Mouse (Mus musculus) kidney, postnatal 14 days (tissue): ENCODE data around the gene Tmem220.
A peak's percentile ranks its signal among the peaks of the same experiment; 100 is the strongest.

Source experiments
- DNase-seq: peaks from one replicate; pipeline ENCODE4 v3.0.0; 2022; ENCODE audit warnings: mixed read lengths

Tmem220 gene

GRCm38 (mm10) chr11:67024867-67025477 is at the start of gene Tmem220:
TSS of gene Tmem220 (plus strand) at chr11:67025154.
- peak; percentile 96 for DNase-seq

DNA sequence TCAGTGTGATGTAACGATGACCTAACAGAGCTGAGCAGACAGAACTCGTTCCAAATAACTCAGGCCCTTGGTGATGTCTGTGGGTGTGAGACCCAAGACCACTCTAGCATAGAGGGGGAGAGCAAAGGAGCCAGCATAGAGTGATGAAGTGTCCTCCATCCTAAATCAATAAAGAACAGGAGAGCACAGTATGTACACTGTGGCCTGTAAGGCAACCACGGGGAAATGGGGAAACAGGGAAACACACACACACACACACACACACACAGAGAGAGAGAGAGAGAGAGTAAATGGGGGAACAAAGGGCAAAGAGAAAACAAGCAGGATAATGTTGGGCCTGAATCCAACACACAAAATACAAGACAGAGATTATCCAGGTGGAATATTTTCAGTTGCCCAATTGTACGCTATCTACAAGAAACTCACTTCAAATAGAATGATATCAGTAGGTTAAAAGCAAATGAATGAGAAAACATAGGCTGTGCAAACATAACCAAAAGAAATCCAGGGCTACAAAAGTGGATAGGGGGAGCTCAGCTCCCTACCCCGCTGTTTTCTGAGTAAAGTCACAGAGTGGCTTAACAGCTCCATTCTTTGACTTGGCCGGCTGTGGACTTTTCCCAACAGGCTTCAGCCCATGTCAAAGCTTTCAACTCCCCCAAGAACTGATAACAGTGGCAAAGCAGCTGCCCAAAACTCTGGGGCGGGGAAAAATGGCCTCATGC is 49.2 kb upstream of the Tmem220 start:
- DNase-seq, result no peak

DNA sequence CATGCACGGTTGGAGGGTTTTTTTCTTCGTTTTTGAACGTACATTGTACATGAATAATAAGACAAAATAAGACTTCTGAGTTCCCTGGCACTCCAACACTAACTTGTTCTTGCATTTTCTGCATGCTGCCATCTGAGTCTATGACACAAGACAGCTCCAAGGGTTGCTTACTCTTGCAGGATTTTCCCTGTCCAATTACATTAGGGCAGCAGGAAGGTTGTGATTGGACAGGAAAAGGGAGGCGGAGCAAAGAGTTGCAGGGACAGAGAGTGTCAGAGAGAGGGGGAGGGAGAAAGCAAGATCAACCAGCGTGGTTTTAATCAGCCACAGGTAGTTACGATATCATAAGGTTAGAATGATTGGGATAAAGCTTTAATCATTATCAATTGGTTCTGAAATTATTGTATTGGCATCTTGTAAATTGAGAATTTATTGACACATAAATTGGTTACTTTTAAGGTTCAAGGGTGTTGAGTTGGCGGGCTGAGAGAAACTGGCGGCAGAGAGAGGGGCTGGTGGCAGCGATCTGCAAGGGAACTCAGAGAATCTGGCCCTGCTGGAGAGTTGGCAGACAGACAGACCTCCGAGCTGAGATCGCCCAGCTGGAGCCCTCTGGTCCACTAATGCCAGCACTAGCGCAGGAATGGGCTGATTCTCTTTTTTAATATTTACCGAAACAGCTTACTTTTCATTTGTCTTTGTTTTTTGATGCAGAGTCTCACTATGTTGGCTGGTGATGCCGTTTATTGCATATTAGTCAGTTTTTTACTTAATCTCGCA is 43.4 kb upstream of the Tmem220 start:
- DNase-seq, result no peak

DNA sequence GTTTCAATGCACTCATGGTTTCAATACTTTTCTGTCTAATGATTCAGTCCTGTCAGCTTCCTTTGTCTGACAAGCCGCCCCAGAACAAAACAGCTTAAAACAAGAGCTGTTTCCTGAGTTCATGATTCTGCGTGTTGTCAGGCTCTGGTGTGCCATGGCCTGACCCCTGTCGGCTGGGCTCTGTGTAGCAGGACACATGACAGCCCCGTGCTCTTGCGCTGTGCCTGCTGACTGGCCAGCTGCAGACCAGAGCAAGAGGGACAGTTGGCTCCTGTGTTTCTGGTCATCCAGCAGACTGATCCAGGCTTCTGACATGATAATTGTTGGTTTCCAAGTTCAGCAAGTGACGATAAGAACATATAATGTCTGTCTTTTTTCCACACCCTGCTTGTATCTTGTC is 42.2 kb upstream of the Tmem220 start:
- DNase-seq, result peak; percentile 61

DNA sequence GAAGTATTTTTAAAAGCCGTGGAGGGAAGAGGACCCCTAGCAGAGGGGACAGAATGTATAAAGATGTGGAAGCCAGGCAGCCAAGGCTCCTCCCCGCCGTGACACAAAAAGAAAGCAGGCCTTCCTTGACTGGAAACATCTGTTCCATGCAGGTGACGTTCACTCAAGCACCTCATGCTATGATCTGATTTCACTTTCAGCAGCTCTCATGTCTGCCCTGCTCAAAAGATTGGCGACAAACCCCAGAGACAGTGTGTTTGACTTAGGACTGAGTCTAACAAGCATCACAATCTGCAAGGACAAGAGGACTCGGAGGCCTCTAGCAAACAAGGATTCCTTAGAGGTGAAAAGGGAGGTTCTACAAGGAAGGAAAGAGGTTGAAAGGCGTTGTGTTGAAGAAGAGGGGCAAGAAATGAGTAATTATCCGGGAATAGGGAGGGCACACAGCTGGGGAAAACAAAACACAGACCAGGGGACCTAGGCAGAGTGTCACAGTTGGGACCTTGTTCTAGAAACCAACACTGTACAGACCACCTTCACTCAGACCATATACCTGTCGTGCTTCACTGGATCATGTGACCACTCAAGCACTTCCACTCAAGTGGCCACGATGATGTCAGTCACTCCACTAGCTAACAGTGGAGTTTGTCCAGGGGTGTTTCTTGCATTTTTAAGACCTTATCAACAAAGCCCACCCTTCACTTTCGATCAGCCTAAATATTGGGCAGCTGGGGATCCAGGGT is 41.4 kb upstream of the Tmem220 start:
- no peak for DNase-seq

DNA sequence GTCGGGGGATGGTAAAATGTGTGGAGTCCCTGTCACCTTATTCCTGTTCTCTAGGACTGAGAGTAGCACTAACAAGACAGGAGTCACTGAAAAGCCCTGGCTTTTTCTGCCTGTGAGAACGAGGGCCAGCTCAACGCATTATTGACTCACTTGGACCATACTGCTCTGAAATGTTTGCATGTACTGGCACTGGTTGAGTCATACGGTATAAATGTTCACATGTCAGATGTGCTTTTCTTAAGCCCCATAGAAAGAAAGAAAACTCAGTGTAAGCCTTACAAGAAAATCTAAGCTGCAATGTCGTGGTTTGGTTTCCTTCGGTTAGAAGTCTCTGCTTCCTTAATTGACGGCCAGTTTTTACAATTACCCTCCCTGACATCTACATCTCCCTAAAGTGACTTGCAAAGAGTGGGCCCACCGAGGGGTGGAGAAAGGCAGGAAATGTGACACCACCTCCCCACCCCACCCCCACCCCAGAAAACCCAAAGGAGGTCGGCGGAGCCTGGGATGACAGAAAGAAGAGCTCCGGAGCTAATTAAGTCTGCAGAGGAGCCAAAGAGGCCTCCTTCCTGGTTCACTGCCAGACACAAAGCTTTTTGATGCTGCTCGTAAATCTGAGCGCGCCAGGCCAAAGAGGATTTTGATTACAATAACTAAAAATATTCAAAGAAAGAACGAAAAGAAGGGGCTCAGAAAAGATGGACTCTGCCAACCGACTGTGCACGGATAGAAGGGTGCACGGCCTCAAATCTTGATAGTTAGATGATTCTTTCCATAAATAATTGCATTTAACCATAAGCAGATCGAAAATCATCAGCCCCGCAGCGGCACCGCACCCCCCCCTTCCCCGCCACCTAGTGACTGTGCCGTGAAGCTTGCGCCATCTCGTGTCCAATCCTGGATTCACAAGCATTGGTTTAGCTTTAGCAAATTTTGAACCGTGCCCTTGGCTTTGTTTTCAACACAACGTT is 40.5 kb upstream of the Tmem220 start:
- peak; percentile 84 for DNase-seq

GRCm38 (mm10) chr11:66985136-66985702 is 39.7 kb upstream of the Tmem220 start:
- peak; percentile 42 for DNase-seq

GRCm38 (mm10) chr11:66992150-66992549 is 32.8 kb upstream of the Tmem220 start:
- no peak for DNase-seq

DNA sequence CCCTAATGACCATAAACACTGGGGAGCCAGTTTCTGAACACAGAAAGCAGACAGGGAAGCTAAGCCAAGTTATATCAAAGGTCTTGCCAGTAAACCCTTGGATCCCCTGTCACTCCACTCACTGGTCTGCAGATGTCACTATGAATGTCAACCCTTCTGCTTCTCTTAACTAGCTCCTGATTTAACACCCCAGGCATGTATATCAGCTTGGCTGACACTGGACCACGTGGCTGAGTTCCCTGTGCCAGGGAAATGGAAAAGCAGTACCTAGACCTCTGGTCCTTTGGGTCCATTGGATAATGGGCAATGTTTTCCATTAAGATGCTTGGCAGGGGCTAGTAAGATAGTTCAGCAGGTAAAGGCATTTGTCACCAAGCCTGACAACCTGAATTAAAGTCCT is 31.3 kb upstream of the Tmem220 start:
- no peak for DNase-seq

- DNase-seq, result no peak
Observed at GRCm38 (mm10) chr11:66996446-66996845, 28.5 kb upstream of the Tmem220 start.

DNA sequence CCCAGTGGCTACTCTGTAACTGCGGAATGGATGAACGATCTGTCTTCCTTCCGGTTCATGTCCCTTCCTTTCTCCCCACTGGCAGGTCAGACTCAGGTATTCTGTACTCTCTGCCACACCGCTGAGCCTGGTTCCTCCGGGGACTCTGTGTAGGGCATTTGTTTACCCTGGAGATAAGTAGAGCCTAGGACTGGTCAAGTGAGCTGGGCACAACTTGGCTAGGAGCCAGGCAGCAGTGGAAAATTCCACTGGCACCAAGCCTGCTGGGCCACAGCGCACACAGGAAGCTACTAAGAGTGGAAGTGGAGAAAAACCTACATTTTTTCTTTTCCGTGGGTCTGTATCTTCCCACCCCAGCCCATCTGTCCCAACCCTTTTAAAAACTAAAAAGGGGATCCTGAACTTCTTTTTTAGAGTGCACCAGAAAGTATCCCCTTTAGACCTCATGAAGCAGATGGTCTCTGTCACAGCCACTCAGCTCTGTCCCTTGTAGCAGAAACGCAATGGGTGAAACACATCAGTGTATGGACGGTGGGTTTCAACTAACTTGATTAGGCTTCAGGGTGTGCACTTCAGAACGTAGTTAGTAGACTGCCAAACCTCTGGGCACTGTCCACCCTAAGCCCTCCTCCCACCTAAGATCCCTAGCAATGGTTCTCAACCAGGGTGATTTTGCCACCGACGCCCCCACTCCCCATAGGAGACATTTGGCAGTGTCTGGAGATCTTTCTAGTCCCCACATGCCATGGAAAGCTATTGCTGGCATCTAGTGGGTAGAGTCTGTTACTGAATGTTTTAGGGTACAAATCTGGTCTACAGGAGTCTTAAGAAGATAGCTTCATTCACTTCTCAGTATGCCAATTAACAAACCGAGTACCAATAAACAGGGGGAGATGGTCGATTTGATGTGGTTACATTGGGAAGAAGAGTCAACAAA is 26.2 kb upstream of the Tmem220 start:
- DNase-seq, result peak; percentile 87

DNA sequence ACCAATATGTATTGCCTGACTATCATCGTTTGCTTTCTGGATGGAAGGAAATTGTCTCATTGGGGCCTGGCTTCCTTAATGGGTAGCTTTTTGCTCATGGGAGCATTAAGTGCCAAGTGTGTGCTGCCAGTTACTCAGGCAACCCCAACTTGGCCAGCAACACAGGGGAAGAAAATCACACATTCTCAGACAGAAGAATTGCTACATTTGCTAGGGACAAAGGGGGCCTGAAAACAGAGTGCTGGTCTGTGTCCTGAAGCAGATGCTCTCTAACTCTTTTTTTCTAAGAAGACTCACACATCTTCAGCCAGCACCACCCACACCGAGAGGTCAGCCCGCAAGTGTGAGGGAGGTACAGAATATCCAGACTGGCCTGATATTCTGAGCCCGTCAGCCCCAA is 24.3 kb upstream of the Tmem220 start:
- no peak for DNase-seq

GRCm38 (mm10) chr11:67001717-67002116 is 23.2 kb upstream of the Tmem220 start:
- no peak for DNase-seq

GRCm38 (mm10) chr11:67002911-67003310 is 22.0 kb upstream of the Tmem220 start:
- no peak for DNase-seq

DNA sequence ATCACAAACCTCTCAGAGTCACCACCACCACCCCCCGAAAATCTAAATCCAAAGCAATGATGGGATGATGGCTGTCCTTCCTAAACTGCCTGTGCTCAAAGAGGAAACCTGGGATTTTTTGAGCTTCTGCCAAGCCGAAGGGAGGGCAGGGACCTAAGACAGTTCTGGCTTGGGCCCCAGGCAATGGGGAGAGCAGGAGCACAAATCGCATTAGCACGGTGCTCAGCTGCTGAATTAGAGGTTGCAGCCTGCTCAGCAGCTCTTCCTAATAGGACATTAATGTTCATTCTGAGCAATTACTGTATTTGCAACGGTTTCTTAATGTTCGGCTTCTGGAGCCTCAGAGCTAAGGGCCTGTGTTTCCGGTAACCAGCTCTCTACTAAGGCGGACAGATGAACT is 17.0 kb upstream of the Tmem220 start:
- DNase-seq, result no peak

DNA sequence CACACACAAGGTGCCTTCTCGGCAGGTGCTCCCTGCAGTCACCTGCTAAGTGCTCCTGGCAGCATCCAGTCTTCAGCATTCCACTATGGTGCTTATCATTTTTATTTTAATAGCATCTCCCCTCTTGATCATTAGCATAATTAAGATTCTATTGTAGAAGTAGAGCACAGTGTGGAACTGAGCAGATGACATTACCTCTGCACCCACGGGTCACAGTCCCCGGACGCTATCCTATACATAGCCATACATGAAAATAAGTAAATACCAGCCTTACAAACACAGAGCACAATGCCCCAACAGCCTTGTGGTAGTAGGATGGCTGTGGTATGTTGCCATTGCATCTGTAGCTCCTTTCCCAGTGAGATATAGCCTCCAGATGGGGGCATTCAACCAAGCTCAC is 16.4 kb upstream of the Tmem220 start:
- no peak for DNase-seq

GRCm38 (mm10) chr11:67010430-67010829 is 14.5 kb upstream of the Tmem220 start:
- no peak for DNase-seq

GRCm38 (mm10) chr11:67011635-67012034 is 13.3 kb upstream of the Tmem220 start:
- DNase-seq, result no peak

DNA sequence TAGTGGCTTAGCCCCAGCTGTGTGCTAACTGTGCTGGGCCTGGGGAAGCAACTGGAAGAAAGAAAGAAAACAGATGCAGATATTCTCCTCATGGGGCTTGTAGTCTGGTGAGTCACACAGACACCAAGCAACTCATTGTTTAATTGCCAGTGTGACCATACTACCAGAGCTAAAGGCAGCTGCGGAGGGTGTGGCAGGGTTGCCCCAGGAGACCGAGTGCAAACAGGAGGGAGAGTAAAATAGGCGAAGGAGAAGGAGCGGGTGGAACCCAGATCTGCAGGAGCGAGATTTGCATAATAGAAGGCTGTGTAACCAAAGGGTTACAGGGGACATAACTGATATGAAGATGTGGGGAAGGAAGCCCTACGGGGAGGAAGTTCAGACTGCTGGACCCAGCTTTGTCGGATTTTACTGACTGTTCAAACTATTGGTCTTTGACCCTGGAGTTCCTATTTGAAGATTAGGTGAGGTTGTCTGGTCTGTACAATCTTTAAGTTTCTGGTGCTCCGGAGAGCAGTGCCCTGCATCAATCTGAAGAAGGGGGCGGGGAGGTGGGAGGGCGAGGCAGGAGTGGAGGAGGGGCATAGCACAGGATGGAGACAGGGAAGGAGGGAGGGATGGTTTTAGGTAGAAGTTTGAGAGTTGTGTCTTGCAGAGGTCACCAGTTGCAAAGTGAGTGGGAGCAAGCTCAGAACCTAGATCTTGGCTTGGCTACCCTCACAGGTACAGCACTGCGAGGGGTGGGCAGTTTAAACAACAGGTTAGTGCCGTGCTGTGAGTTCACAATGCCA is 7.0 kb upstream of the Tmem220 start:
- DNase-seq, result no peak
